Mouse (Mus musculus): ENCODE results near the gene St3gal6. TPM values are rescaled to one million over a fixed set of nuclear protein-coding genes. Genes with fewer than 3 reads are reported as not detected.

St3gal6 gene
- polyA plus RNA-seq, 1 experiment from 2014 or later = 16.8 TPM

DNA sequence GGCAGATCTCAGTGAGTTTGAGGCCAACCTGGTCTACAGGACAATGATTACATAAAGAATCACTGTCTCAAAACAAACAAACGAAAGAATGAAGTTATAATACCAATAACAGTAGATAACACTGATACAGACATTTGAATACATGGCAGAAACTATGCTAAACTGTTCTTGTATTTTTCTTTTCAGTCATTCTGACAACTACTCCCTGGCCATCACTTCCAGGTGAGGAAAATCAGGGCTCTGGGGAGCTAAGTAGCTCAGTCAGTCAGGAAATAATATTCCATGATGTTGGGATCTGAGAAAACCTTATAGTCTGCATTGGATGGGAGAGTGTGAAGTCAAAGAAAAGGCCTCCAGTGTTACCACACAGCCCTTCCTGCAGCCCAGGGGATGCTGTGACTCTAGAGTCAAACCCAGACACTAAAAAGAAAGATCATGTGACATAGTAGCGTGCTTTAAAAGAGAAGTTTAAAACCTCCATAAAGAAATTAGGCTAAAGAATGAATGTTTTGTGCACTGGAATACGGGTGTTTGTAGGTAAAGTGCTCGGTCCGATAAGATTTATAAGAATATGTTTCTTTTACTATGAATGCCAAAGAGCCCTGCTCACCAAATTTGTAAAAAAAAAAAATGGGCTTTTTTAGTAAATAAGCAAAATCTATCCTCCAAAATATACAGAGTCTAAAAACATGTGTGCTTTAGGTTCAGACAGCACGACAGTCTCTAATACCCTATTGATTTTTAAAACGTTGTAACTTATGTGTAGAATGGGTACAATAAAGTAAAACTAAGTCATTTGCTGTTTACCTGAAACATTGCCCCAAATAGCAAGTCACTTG lies 6.9 kb downstream of the St3gal6 start:
- H3K9ac ChIP-seq (replicated peaks) = no peak overlapping the region
- no peaks in the 10 kb centered on the region for H3K9me3 ChIP-seq (ENCODE audit: low read length)
- 87% methylated on average over 7 of the region's 7 CpGs for WGBS (ENCODE audit: insufficient replicate concordance)
- no peak for ATAC-seq
- TF ChIP-seq EP300 (IDR thresholded peaks at IDR 0.05; ENCODE audit: low read depth) (no peak), CTCF (IDR thresholded peaks at IDR 0.05; ENCODE audit: low read depth) (no peak)
- no peak overlapping the region for H3K4me3 ChIP-seq (ENCODE audit: low read depth, low read length)
- DNase-seq = no peak
- H3K36me3 ChIP-seq (replicated peaks; ENCODE audit: insufficient read depth, low read length) = no peaks in the 10 kb centered on the region
- H3K4me1 ChIP-seq (ENCODE audit: insufficient read depth) = peaks cover 15% of the 10 kb centered on the region
- no peaks in the 10 kb centered on the region for H3K27me3 ChIP-seq (ENCODE audit: insufficient read depth, low read length)
- no peak overlapping the region for H3K27ac ChIP-seq (ENCODE audit: low read depth)
- no peak overlapping the region for H3K4me2 ChIP-seq (ENCODE audit: low read depth, low read length)

DNA sequence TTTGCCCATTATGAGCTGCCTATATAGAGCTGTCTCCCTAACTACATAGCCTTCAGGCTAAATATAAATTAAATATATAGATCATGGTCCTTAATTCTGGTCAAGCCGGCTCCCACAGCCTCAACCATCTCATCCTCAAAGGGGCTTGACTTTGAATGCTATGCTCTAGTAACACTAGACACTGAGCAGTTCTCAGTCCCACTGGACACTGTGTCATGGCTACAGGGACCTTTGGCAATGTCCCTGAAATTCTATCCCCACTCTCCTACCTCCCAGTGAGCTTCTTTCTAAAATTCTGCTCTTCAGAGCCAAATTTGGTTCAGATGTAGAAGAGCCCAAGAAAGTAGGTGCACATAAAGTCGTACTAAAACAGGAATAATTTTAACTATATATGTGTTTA lies 7.9 kb downstream of the St3gal6 start:
- Histone ChIP-seq H3K9ac (replicated peaks) (no peak overlapping the region), H3K4me2 (ENCODE audit: low read depth, low read length) (no peak overlapping the region), H3K9me3 (ENCODE audit: low read length) (no peaks in the 10 kb centered on the region), H3K36me3 (replicated peaks; ENCODE audit: insufficient read depth, low read length) (no peaks in the 10 kb centered on the region), H3K27me3 (ENCODE audit: insufficient read depth, low read length) (no peaks in the 10 kb centered on the region), H3K27ac (ENCODE audit: low read depth) (no peak overlapping the region), H3K4me1 (ENCODE audit: insufficient read depth) (peaks cover 15% of the 10 kb centered on the region), H3K4me3 (ENCODE audit: low read depth, low read length) (no peak overlapping the region)
- WGBS (ENCODE audit: insufficient replicate concordance) = 98% methylated on average over 2 of the region's 2 CpGs
- no peak for TF ChIP-seq CTCF (IDR thresholded peaks at IDR 0.05; ENCODE audit: low read depth)
- TF ChIP-seq EP300 (IDR thresholded peaks at IDR 0.05; ENCODE audit: low read depth) = no peak
- no peak for ATAC-seq
- no peak for DNase-seq

DNA sequence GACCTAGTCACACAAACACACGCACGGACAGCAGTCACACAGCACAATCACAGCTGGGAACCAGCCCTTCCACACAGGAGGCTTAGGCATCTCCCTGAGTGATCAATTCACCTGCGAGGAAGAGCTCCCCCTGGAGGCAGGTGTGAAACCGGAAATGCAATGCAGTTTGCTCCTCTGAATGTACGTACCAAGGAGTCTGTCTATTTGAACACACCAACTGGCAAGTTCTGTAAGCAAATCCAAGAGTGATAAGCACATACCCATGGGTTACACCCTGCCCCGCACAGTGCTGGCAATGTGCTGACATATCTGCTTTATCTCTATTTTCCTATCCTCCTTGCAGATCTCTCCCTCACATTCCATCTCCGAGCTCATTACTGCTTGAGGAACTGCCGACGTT lies 9.5 kb downstream of the St3gal6 start:
- Histone ChIP-seq H3K4me1 (ENCODE audit: insufficient read depth) (peaks cover 15% of the 10 kb centered on the region), H3K36me3 (replicated peaks; ENCODE audit: insufficient read depth, low read length) (no peaks in the 10 kb centered on the region), H3K4me3 (ENCODE audit: low read depth, low read length) (no peak overlapping the region), H3K27me3 (ENCODE audit: insufficient read depth, low read length) (no peaks in the 10 kb centered on the region), H3K9ac (replicated peaks) (no peak overlapping the region; the same call in 1 of the 2 replicates), H3K4me2 (ENCODE audit: low read depth, low read length) (peak overlapping the region; percentile 58), H3K9me3 (ENCODE audit: low read length) (no peaks in the 10 kb centered on the region), H3K27ac (ENCODE audit: low read depth) (peak overlapping the region; percentile 58)
- peak; percentile 82 for TF ChIP-seq EP300 (IDR thresholded peaks at IDR 0.05; ENCODE audit: low read depth)
- TF ChIP-seq CTCF (IDR thresholded peaks at IDR 0.05; ENCODE audit: low read depth) = peak; percentile 94
- ATAC-seq (peak; percentile 92), DNase-seq (peak; percentile 78)
- 51% methylated on average over 9 of the region's 9 CpGs for WGBS (ENCODE audit: insufficient replicate concordance)

DNA sequence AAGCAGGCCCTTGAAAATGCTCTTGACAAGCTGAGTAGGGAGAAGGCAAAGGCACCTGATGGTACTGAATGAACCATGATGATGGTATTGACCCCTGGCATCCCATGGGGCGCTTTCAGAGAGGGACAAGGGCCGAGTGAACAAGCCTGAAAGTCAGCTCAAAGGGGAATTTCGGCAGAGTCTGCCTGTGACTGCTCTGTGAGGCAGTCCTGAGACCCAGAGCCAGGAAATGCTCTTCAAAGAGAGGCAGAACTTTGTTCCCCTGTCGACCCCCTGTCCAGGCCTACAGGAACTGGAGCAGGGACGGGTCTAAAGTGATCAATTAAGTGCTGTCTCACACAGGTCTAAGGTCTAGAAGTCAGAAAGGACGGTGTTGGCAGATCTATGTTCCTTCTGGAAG lies 10.3 kb downstream of the St3gal6 start:
- WGBS (ENCODE audit: insufficient replicate concordance) = 53% methylated on average over 6 of the region's 6 CpGs
- no peak overlapping the region for H3K4me2 ChIP-seq (ENCODE audit: low read depth, low read length)
- no peak overlapping the region for H3K4me3 ChIP-seq (ENCODE audit: low read depth, low read length)
- ATAC-seq (no peak), DNase-seq (no peak)
- H3K9ac ChIP-seq (replicated peaks) = no peak overlapping the region
- no peak for TF ChIP-seq EP300 (IDR thresholded peaks at IDR 0.05; ENCODE audit: low read depth)
- peak overlapping the region; percentile 26; the same call in 1 of the 2 replicates for H3K27ac ChIP-seq (ENCODE audit: low read depth)
- H3K9me3 ChIP-seq (ENCODE audit: low read length) = no peaks in the 10 kb centered on the region
- H3K36me3 ChIP-seq (replicated peaks; ENCODE audit: insufficient read depth, low read length) = no peaks in the 10 kb centered on the region
- H3K27me3 ChIP-seq (ENCODE audit: insufficient read depth, low read length) = no peaks in the 10 kb centered on the region
- peaks cover 15% of the 10 kb centered on the region for H3K4me1 ChIP-seq (ENCODE audit: insufficient read depth)

DNA sequence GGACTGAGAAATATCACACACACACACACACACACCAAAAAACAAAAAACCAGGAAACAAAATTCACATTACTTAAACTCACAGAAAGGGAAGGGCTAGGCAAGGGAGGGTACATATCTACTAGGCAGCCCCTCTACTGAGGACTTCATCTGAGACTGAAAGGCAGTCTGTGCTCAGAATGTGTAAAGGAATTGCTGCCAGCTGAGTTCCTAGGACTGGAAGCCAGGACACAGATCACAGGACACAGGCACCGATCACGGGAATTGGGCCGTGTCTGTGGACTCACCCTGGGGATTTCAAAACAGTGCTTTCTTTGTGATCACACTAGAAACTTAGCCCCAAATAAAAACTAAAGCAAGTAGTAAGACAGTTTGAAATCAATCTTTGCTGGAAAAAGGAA lies 11.2 kb downstream of the St3gal6 start:
- Histone ChIP-seq H3K4me1 (ENCODE audit: insufficient read depth) (peaks cover 15% of the 10 kb centered on the region), H3K27me3 (ENCODE audit: insufficient read depth, low read length) (no peaks in the 10 kb centered on the region), H3K4me3 (ENCODE audit: low read depth, low read length) (no peak overlapping the region), H3K9ac (replicated peaks) (no peak overlapping the region), H3K4me2 (ENCODE audit: low read depth, low read length) (no peak overlapping the region), H3K9me3 (ENCODE audit: low read length) (no peaks in the 10 kb centered on the region), H3K36me3 (replicated peaks; ENCODE audit: insufficient read depth, low read length) (no peaks in the 10 kb centered on the region), H3K27ac (ENCODE audit: low read depth) (no peak overlapping the region)
- DNase-seq (no peak), ATAC-seq (no peak)
- 75% methylated on average over 3 of the region's 3 CpGs for WGBS (ENCODE audit: insufficient replicate concordance)
- TF ChIP-seq EP300 (IDR thresholded peaks at IDR 0.05; ENCODE audit: low read depth) = no peak
- TF ChIP-seq CTCF (IDR thresholded peaks at IDR 0.05; ENCODE audit: low read depth) = no peak

DNA sequence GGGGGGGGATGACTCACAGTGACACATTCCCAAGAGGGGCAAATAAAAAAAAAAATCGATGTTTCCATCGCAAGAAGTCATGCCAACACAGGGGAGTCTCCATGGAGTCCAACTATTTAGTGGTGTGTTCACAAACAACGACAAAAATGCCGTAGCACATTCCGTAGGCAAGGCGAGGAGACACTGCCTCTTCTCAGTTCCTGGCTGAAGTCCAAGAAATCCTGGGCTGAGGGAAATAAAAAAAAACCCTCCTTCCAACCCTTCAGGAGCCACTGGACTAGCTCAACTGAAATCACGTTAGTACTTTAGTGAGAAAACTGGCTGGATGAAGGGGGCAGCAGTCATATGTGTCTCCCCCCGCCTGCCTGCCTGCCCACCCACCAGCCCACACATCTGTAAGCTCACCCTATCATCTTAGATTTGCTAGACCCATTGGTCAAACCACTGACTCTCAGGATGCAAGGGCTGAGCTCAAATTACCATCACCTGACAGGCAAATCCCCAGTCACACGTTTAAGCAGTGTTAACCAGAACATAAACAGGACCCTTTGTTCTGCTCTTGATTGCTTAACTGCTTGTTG lies 11.8 kb downstream of the St3gal6 start:
- no peaks in the 10 kb centered on the region for H3K36me3 ChIP-seq (replicated peaks; ENCODE audit: insufficient read depth, low read length)
- peaks cover 15% of the 10 kb centered on the region for H3K4me1 ChIP-seq (ENCODE audit: insufficient read depth)
- DNase-seq = no peak
- H3K9ac ChIP-seq (replicated peaks) = no peak overlapping the region
- TF ChIP-seq CTCF (IDR thresholded peaks at IDR 0.05; ENCODE audit: low read depth) (no peak), EP300 (IDR thresholded peaks at IDR 0.05; ENCODE audit: low read depth) (no peak)
- no peak for ATAC-seq
- no peak overlapping the region for H3K27ac ChIP-seq (ENCODE audit: low read depth)
- no peaks in the 10 kb centered on the region for H3K27me3 ChIP-seq (ENCODE audit: insufficient read depth, low read length)
- no peak overlapping the region for H3K4me3 ChIP-seq (ENCODE audit: low read depth, low read length)
- 61% methylated on average over 9 of the region's 9 CpGs for WGBS (ENCODE audit: insufficient replicate concordance)
- no peaks in the 10 kb centered on the region for H3K9me3 ChIP-seq (ENCODE audit: low read length)
- no peak overlapping the region for H3K4me2 ChIP-seq (ENCODE audit: low read depth, low read length)
